Comparison of ENCODE assay signal across 9 mouse cellular contexts in genomic region chr10:116330458-116330857, GRCm38 (mm10). TPM values are rescaled to one million over a fixed set of nuclear protein-coding genes. Genes with fewer than 3 reads are reported as not detected.
DNase-seq lines count a peak whose midpoint lies in the region; ATAC-seq and TF ChIP-seq lines count a peak whose summit lies in the region.
"Had no signal": no experiment of that assay in that cellular context is flagged by ENCODE, and none has a peak within 500 bp of the region (broad histone marks: within the 10 kb centered on the region; RNA-seq: fewer than 3 reads in every experiment).

No protein-coding gene starts in this region.

- no peak for TF ChIP-seq POLR2A in bone marrow macrophage, adult 2 months (IDR thresholded peaks at IDR 0.05; ENCODE audit: borderline replicate concordance, low read depth, low read length)

- H3K36me3 ChIP-seq in embryonic facial prominence, embryonic 15.5 days = no peaks in the 10 kb centered on the region
- H3K36me3 ChIP-seq in heart, embryonic 15.5 days = no peaks in the 10 kb centered on the region
- H3K36me3 ChIP-seq in liver, embryonic 13.5 days = no peaks in the 10 kb centered on the region
- H3K36me3 ChIP-seq in neural tube, embryonic 13.5 days = no peaks in the 10 kb centered on the region

- H3K27ac ChIP-seq in bone marrow macrophage, adult 2 months (ENCODE audit: insufficient read depth, low read depth, low read length) = no peak overlapping the region
- no peak overlapping the region for H3K27ac ChIP-seq in embryonic facial prominence, embryonic 15.5 days (replicated peaks)
- H3K27ac ChIP-seq in heart, embryonic 15.5 days = no peak overlapping the region
- H3K27ac ChIP-seq in liver, embryonic 13.5 days = no peak overlapping the region
- H3K27ac ChIP-seq in neural tube, embryonic 13.5 days (replicated peaks) = no peak overlapping the region

- no peak overlapping the region for H3K4me3 ChIP-seq in bone marrow macrophage, adult 2 months (ENCODE audit: insufficient read depth, low read length)
- peak overlapping the region; percentile 24 for H3K4me3 ChIP-seq in embryonic facial prominence, embryonic 15.5 days (replicated peaks)
- peak overlapping the region; percentile 36 for H3K4me3 ChIP-seq in heart, embryonic 15.5 days
- no peak overlapping the region for H3K4me3 ChIP-seq in liver, embryonic 13.5 days (replicated peaks)
- H3K4me3 ChIP-seq in neural tube, embryonic 13.5 days = peak overlapping the region; percentile 10; the same call in 1 of the 2 replicates
- H3K4me3 ChIP-seq: erythroblast, embryonic 14.5 days had no signal

- H3K9ac ChIP-seq in embryonic facial prominence, embryonic 15.5 days = no peak overlapping the region
- H3K9ac ChIP-seq in heart, embryonic 15.5 days = peak overlapping the region; percentile 36; the same call in 1 of the 2 replicates
- no peak overlapping the region for H3K9ac ChIP-seq in liver, embryonic 13.5 days
- 0 out of 2 replicates have a peak overlapping the region, but pooled peaks have one; percentile 26 for H3K9ac ChIP-seq in neural tube, embryonic 13.5 days

- DNase-seq in CD4-positive, CD25-positive, alpha-beta regulatory T cell, adult 2 months (ENCODE audit: low read depth, low spot score) = peak; percentile 85
- peak; percentile 79 for DNase-seq in kidney, postnatal 14 days
- DNase-seq in liver, embryonic 13.5 days = peak; percentile 24
- DNase-seq in testis, postnatal 10 days (ENCODE audit: low spot score) = peak; percentile 82

- H3K9me3 ChIP-seq in embryonic facial prominence, embryonic 15.5 days (replicated peaks) = no peaks in the 10 kb centered on the region
- no peaks in the 10 kb centered on the region for H3K9me3 ChIP-seq in heart, embryonic 15.5 days (replicated peaks)
- H3K9me3 ChIP-seq in liver, embryonic 13.5 days (replicated peaks) = no peaks in the 10 kb centered on the region
- no peaks in the 10 kb centered on the region for H3K9me3 ChIP-seq in neural tube, embryonic 13.5 days

- peak; percentile 70; the same call in 1 of the 2 replicates for ATAC-seq in embryonic facial prominence, embryonic 15.5 days (ENCODE audit: insufficient number of reproducible peaks, low FRiP score, low TSS enrichment, low read depth)
- 0 out of 2 replicates have a peak, but pooled peaks have one; percentile 47 for ATAC-seq in heart, embryonic 15.5 days (replicated peaks; ENCODE audit: insufficient number of reproducible peaks, insufficient read depth, low FRiP score, low read depth)
- ATAC-seq in liver, embryonic 13.5 days (ENCODE audit: low read depth) = no peak
- peak; percentile 77; the same call in 1 of the 2 replicates for ATAC-seq in neural tube, embryonic 13.5 days (ENCODE audit: low read depth)

- H3K4me1 ChIP-seq in bone marrow macrophage, adult 2 months (ENCODE audit: control insufficient read depth, insufficient read depth, low read length) = no peaks in the 10 kb centered on the region
- peaks cover 15% of the 10 kb centered on the region for H3K4me1 ChIP-seq in embryonic facial prominence, embryonic 15.5 days
- H3K4me1 ChIP-seq in heart, embryonic 15.5 days (replicated peaks) = peaks cover 7% of the 10 kb centered on the region
- no peaks in the 10 kb centered on the region for H3K4me1 ChIP-seq in liver, embryonic 13.5 days (replicated peaks)
- H3K4me1 ChIP-seq in neural tube, embryonic 13.5 days (replicated peaks) = peaks cover 7% of the 10 kb centered on the region; the same call in 1 of the 2 replicates

- no peaks in the 10 kb centered on the region for H3K27me3 ChIP-seq in embryonic facial prominence, embryonic 15.5 days
- H3K27me3 ChIP-seq in heart, embryonic 15.5 days = no peaks in the 10 kb centered on the region
- H3K27me3 ChIP-seq in liver, embryonic 13.5 days = no peaks in the 10 kb centered on the region
- 0 out of 2 replicates have a peak, but pooled peaks cover 6% of the 10 kb centered on the region for H3K27me3 ChIP-seq in neural tube, embryonic 13.5 days

- TF ChIP-seq CTCF in bone marrow macrophage, adult 2 months (IDR thresholded peaks at IDR 0.05; ENCODE audit: low read depth, low read length) = peak; percentile 77

- WGBS in embryonic facial prominence, embryonic 15.5 days = 7% methylated on average over 5 of the region's 5 CpGs
- 15% methylated on average over 5 of the region's 5 CpGs for WGBS in heart, embryonic 15.5 days
- WGBS in liver, embryonic 13.5 days (ENCODE audit: insufficient replicate concordance) = 25% methylated on average over 5 of the region's 5 CpGs
- WGBS in neural tube, embryonic 13.5 days = 13% methylated on average over 5 of the region's 5 CpGs

- peak overlapping the region; percentile 54 for H3K4me2 ChIP-seq in embryonic facial prominence, embryonic 15.5 days (replicated peaks)
- peak overlapping the region; percentile 73 for H3K4me2 ChIP-seq in heart, embryonic 15.5 days
- peak overlapping the region; percentile 41 for H3K4me2 ChIP-seq in liver, embryonic 13.5 days
- H3K4me2 ChIP-seq in neural tube, embryonic 13.5 days = peak overlapping the region; percentile 45

RNA-seq across cellular contexts. Expression of gene Ptprb, which starts 55.1 kb away (rescaled TPM):
- polyA plus RNA-seq in bone marrow macrophage, adult 2 months (2012; ENCODE audit: insufficient read depth, insufficient read length, missing spikeins) = not detected in 2 replicates
- 2.9 and 3.7 TPM in 2 replicates for polyA plus RNA-seq in embryonic facial prominence, embryonic 15.5 days (2015; fragmentation: Nextera tagmentation; extraction: Ambion mirVana)
- 6.6 and 7.4 TPM in 2 replicates for polyA plus RNA-seq in heart, embryonic 15.5 days (2015; fragmentation: Nextera tagmentation; extraction: Ambion mirVana)
- 1.2 TPM in 2 replicates for polyA plus RNA-seq in liver, embryonic 13.5 days (2015; fragmentation: Nextera tagmentation; extraction: Ambion mirVana)
- 2.8 and 3.4 TPM in 2 replicates for polyA plus RNA-seq in neural tube, embryonic 13.5 days (2015; fragmentation: Nextera tagmentation; extraction: Ambion mirVana)

Comparison
In these comparisons a context has a peak if more than half of its experiments do, and no peak if none do; other contexts are left out.
1. DNase-seq: peak in every context shown above with its lines; median percentile 85 in CD4-positive, CD25-positive, alpha-beta regulatory T cell, adult 2 months; 82 in testis, postnatal 10 days; 79 in kidney, postnatal 14 days; 24 in liver, embryonic 13.5 days.
2. H3K4me3 ChIP-seq: peak in embryonic facial prominence, embryonic 15.5 days (single experiment), heart, embryonic 15.5 days (single experiment) and neural tube, embryonic 13.5 days (single experiment); none in bone marrow macrophage, adult 2 months (single experiment) and liver, embryonic 13.5 days (single experiment).
3. H3K9ac ChIP-seq: peak in heart, embryonic 15.5 days (single experiment) and neural tube, embryonic 13.5 days (single experiment); none in embryonic facial prominence, embryonic 15.5 days (single experiment) and liver, embryonic 13.5 days (single experiment).
4. Peak in every context shown above with its lines, with median percentiles within 50 percentile points of each other: H3K4me2 ChIP-seq.